Mouse (Mus musculus) limb, embryonic 11.5 days (tissue): ENCODE results near the gene Abo. TPM values are rescaled to one million over a fixed set of nuclear protein-coding genes. Genes with fewer than 3 reads are reported as not detected.
"Not testable (repeated sequence)": the region's sequence is repeated elsewhere in the genome, so short reads cannot be mapped to it uniquely, and the experiment has no call there.

ENCODE experiments used
- ATAC-seq: fragments of 200-750 bp; cut with Nextera tagmentation; 2 replicates; pipeline ENCODE4 v1.8.0; 2017; ENCODE audit warnings: low read depth; ENCODE audit not compliant: insufficient number of reproducible peaks, low FRiP score, low TSS enrichment
- DNase-seq: peaks from one replicate; pipeline ENCODE4 v3.0.0-alpha.2; 2015; ENCODE audit warnings: low spot score
- H3K27ac ChIP-seq: fragments of 300-500 bp; sonication (generic); replicated peaks from 2 replicates; pipeline ENCODE4 v1.5.1; 2014; ENCODE audit warnings: low read depth, mild to moderate bottlenecking, low read length
- H3K27me3 ChIP-seq: fragments of 300-500 bp; sonication (generic); 2 replicates; pipeline ENCODE4 v1.6.1; 2014; ENCODE audit warnings: mild to moderate bottlenecking, low read length, mixed read lengths; ENCODE audit not compliant: control insufficient read depth, insufficient read depth
- H3K36me3 ChIP-seq: fragments of 300-500 bp; sonication (generic); 2 replicates; pipeline ENCODE4 v1.6.1; 2014; ENCODE audit warnings: mild to moderate bottlenecking, low read length, moderate library complexity, mixed read lengths; ENCODE audit not compliant: control insufficient read depth, insufficient read depth
- H3K4me1 ChIP-seq: fragments of 300-500 bp; sonication (generic); 2 replicates; pipeline ENCODE4 v1.6.1; 2014; ENCODE audit warnings: low read length, mixed read lengths; ENCODE audit not compliant: control insufficient read depth, insufficient read depth
- H3K4me2 ChIP-seq: fragments of 300-500 bp; sonication (generic); 2 replicates; pipeline ENCODE4 v1.6.1; 2014; ENCODE audit warnings: low read depth, mild to moderate bottlenecking, moderate library complexity; ENCODE audit not compliant: severe bottlenecking
- H3K4me3 ChIP-seq: fragments of 300-500 bp; sonication (generic); 2 replicates; pipeline ENCODE4 v1.5.1; 2014; ENCODE audit warnings: low read depth, low read length
- H3K9ac ChIP-seq: fragments of 300-500 bp; sonication (generic); 2 replicates; pipeline ENCODE4 v1.6.1; 2014; ENCODE audit warnings: mild to moderate bottlenecking, low read length
- H3K9me3 ChIP-seq: fragments of 300-500 bp; sonication (generic); 2 replicates; pipeline ENCODE4 v1.6.1; 2016; ENCODE audit warnings: low read length; ENCODE audit not compliant: control insufficient read depth
- WGBS: fragments of 180-500 bp; shearing (Covaris S2); extraction: QIAGEN DNeasy Blood & Tissue Kit; methylation state at CpG from one replicate; pipeline ENCODE4 v1.1.7; 2014; 5-methylcytosine and 5-hydroxymethylcytosine counted together
- polyA plus RNA-seq: library from polyadenylated mRNA; unstranded; fragments of >200 nt; fragmentation: Nextera tagmentation; extraction: Ambion mirVana; gene quantifications from 2 replicates; pipeline ENCODE4 v1.2.1, GENCODE M21; 2014

Gene Abo
- polyA plus RNA-seq, 1 experiment from 2014 or later: not detected

- Histone ChIP-seq H3K4me3 (no peak overlapping the region), H3K9me3 (no peaks in the 10 kb centered on the region), H3K36me3 (peaks cover 32% of the 10 kb centered on the region), H3K27me3 (no peaks in the 10 kb centered on the region), H3K4me2 (no peak overlapping the region), H3K9ac (no peak overlapping the region), H3K4me1 (no peaks in the 10 kb centered on the region), H3K27ac (no peak overlapping the region)
- DNase-seq (no peak), ATAC-seq (no peak)
- WGBS: 91% methylated on average over 4 of the region's 4 CpGs
These were observed 31.1 kb upstream of the Abo start for GRCm38 (mm10) chr2:26895898-26896297.

- not testable (repeated sequence) for ATAC-seq, H3K9me3 ChIP-seq, H3K4me1 ChIP-seq, H3K4me2 ChIP-seq, H3K27ac ChIP-seq, H3K27me3 ChIP-seq, H3K9ac ChIP-seq, DNase-seq, H3K4me3 ChIP-seq
- 68% methylated on average over 4 of the region's 4 CpGs for WGBS
- peaks cover 11% of the 10 kb centered on the region; the same call in 1 of the 2 replicates for H3K36me3 ChIP-seq
These were observed 21.4 kb upstream of the Abo start for GRCm38 (mm10) chr2:26886170-26886569.

- not testable (repeated sequence) for H3K4me1 ChIP-seq, H3K27ac ChIP-seq, H3K9ac ChIP-seq, H3K4me2 ChIP-seq, ATAC-seq, H3K9me3 ChIP-seq, H3K27me3 ChIP-seq, DNase-seq, H3K4me3 ChIP-seq
- H3K36me3 ChIP-seq: peaks cover 11% of the 10 kb centered on the region; the same call in 1 of the 2 replicates
- 90% methylated on average over 2 of the region's 2 CpGs for WGBS
These were observed 20.8 kb upstream of the Abo start for GRCm38 (mm10) chr2:26885541-26885940.

GRCm38 (mm10) chr2:26878571-26878970 lies 13.8 kb upstream of the Abo start:
- DNase-seq (no peak), ATAC-seq (no peak)
- H3K9ac ChIP-seq: no peak overlapping the region
- no peak overlapping the region for H3K27ac ChIP-seq
- H3K27me3 ChIP-seq: no peaks in the 10 kb centered on the region
- H3K9me3 ChIP-seq: no peaks in the 10 kb centered on the region
- no peaks in the 10 kb centered on the region for H3K4me1 ChIP-seq
- H3K36me3 ChIP-seq: no peaks in the 10 kb centered on the region
- H3K4me3 ChIP-seq: no peak overlapping the region
- no peak overlapping the region for H3K4me2 ChIP-seq

GRCm38 (mm10) chr2:26870666-26871065 lies 5.9 kb upstream of the Abo start:
- WGBS: 60% methylated on average over 6 of the region's 6 CpGs
- Histone ChIP-seq H3K36me3 (no peaks in the 10 kb centered on the region), H3K27me3 (no peaks in the 10 kb centered on the region), H3K4me3 (no peak overlapping the region), H3K27ac (no peak overlapping the region), H3K4me2 (no peak overlapping the region), H3K4me1 (no peaks in the 10 kb centered on the region), H3K9ac (no peak overlapping the region), H3K9me3 (no peaks in the 10 kb centered on the region)
- DNase-seq (no peak), ATAC-seq (no peak)

- Histone ChIP-seq H3K9ac (no peak overlapping the region), H3K4me2 (no peak overlapping the region), H3K4me1 (no peaks in the 10 kb centered on the region), H3K36me3 (no peaks in the 10 kb centered on the region), H3K27me3 (no peaks in the 10 kb centered on the region), H3K27ac (no peak overlapping the region), H3K9me3 (no peaks in the 10 kb centered on the region), H3K4me3 (no peak overlapping the region)
- WGBS: 78% methylated on average over 3 of the region's 3 CpGs
- no peak for ATAC-seq
- no peak for DNase-seq
These were observed 1.9 kb downstream of the Abo start for GRCm38 (mm10) chr2:26862856-26863255.

GRCm38 (mm10) chr2:26847706-26848105 lies 17.1 kb downstream of the Abo start:
- ATAC-seq (no peak), DNase-seq (no peak)
- Histone ChIP-seq H3K9ac (no peak overlapping the region), H3K27me3 (no peaks in the 10 kb centered on the region), H3K4me2 (no peak overlapping the region), H3K4me1 (no peaks in the 10 kb centered on the region), H3K27ac (no peak overlapping the region), H3K36me3 (no peaks in the 10 kb centered on the region), H3K9me3 (no peaks in the 10 kb centered on the region), H3K4me3 (no peak overlapping the region)
- 58% methylated on average over 2 of the region's 2 CpGs for WGBS

GRCm38 (mm10) chr2:26832478-26832877 lies 32.3 kb downstream of the Abo start:
- Histone ChIP-seq H3K4me3 (no peak overlapping the region), H3K9me3 (no peaks in the 10 kb centered on the region), H3K36me3 (no peaks in the 10 kb centered on the region), H3K4me1 (no peaks in the 10 kb centered on the region), H3K9ac (no peak overlapping the region), H3K4me2 (no peak overlapping the region), H3K27ac (no peak overlapping the region), H3K27me3 (no peaks in the 10 kb centered on the region)
- WGBS: 84% methylated on average over 2 of the region's 2 CpGs
- DNase-seq (no peak), ATAC-seq (no peak)

- H3K36me3 ChIP-seq: no peaks in the 10 kb centered on the region
- no peaks in the 10 kb centered on the region for H3K4me1 ChIP-seq
- no peak for ATAC-seq
- H3K9me3 ChIP-seq: no peaks in the 10 kb centered on the region
- H3K27ac ChIP-seq: no peak overlapping the region
- H3K4me3 ChIP-seq: no peak overlapping the region
- no peak for DNase-seq
- no peak overlapping the region for H3K4me2 ChIP-seq
- no peak overlapping the region for H3K9ac ChIP-seq
- no peaks in the 10 kb centered on the region for H3K27me3 ChIP-seq
- 95% methylated on average over 1 of the region's 1 CpGs for WGBS
These were observed 36.7 kb downstream of the Abo start for GRCm38 (mm10) chr2:26828047-26828446.
